Mouse (Mus musculus) megakaryocyte, embryonic 14.5 days (primary cell): ENCODE results near the gene Ccdc141.

Source experiments
- FLI1 ChIP-seq: IDR thresholded peaks from 2 replicates; pipeline ENCODE4 v1.6.1; 2012; ENCODE audit warnings: low read length, inconsistent platforms, mixed read lengths
- GATA1 ChIP-seq: IDR thresholded peaks from 3 replicates; pipeline ENCODE4 v1.6.1; 2012; ENCODE audit warnings: mixed read lengths, low read length, inconsistent platforms, borderline replicate concordance

DNA sequence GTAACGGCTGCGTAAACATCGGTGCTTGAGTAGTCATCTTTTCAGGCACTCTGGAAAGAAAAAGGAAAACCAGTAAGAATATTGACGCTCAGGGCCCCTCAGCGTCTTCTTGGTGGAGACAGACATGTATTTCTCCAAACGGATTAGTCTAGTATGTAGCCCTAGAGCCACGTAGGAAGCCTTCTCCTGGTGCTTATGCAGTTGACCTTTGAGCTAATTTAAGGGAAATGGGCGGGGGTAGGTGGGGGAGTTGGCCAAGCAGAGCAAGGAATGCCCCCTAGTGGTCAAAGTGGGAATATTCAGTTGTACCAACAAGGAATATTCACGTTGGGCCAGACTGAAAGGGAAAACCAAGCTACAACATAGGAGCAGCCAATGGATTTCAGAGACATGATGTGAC lies 190.3 kb downstream of the Ccdc141 start:
- no peak for TF ChIP-seq GATA1
- TF ChIP-seq FLI1: no peak
